Mouse (Mus musculus): ENCODE data around the gene Mpst.

DNA sequence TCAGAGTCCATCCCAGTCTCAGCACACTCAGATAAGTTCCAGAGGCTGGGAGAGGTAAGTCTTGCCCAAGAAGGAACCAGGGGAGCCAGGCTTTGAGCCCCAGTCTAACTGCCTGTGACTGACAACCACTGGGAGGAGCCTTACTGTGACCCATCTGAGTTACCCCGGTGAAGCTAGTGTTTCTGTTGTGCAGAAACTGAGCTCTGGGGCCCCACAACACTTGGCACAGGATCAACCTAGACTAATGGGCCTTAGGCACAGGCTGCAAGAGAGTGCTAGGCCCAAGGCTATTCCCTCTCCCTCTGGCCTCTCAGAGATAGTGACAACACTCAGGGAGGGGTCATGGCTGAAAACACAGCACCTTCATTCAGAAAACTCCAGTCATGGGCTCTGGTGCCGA is 45.0 kb downstream of the Mpst start:
- TF ChIP-seq CTCF (IDR thresholded peaks at IDR 0.05; ENCODE audit: control insufficient read depth, insufficient read depth, insufficient replicate concordance, low read depth, low read length) (no peak), POLR2A (IDR thresholded peaks at IDR 0.05; ENCODE audit: control insufficient read depth, low read depth, low read length) (no peak)

Measured in testis, adult 2 months (tissue).